Mouse (Mus musculus) adrenal gland (tissue): ENCODE data around the gene Stx12.
"Not testable (repeated sequence)": the region's sequence is repeated elsewhere in the genome, so short reads cannot be mapped to it uniquely, and the experiment has no call there.

Experiments used
- intact Hi-C: fragments of 180-260 bp; cut with DNase I; formaldehyde crosslinking; loops from one replicate; pipeline ENCODE4 v1.15.1; 2025
- long read RNA-seq, 2 experiments: library from polyadenylated mRNA; unstranded; transcript quantifications; one replicate each; pipeline ENCODE4 v2.0.0; 2020; ENCODE audit warnings: borderline replicate concordance in 1 of 2; ENCODE audit not compliant: insufficient replicate concordance in 1 of 2

The Stx12 gene
- long read RNA-seq, experiment 1, transcript Stx12-201 (9 exons, 2,934 nt), result major isoform, 58 of 66 reads
- long read RNA-seq, experiment 1, partial matches to known transcripts, result 0 of 66 reads
- long read RNA-seq, experiment 1, other reads (novel, unspliced or antisense), result 8 of 66 reads
- long read RNA-seq, experiment 2, transcript Stx12-201 (9 exons, 2,934 nt), result major isoform, 58 of 67 reads
- long read RNA-seq, experiment 2, partial matches to known transcripts, result 2 of 67 reads
- long read RNA-seq, experiment 2, other reads (novel, unspliced or antisense), result 7 of 67 reads

- intact Hi-C loops, result loop anchor here (5.0 kb wide), 1 partner anchor 38 kb away; the partner anchor contains the start of gene Fam76a
These were observed at the start of gene Stx12 for GRCm38 (mm10) chr4:132884064-132884843. Gene Stx12 (minus strand): TSS chr4:132884509.

GRCm38 (mm10) chr4:132932752-132933404 is 48.6 kb upstream of the Stx12 start:
- intact Hi-C loops, result no loop called here

GRCm38 (mm10) chr4:132930784-132931183 is 46.5 kb upstream of the Stx12 start:
- intact Hi-C loops, result loop anchor here (2.0 kb wide), 1 partner anchor 154 kb away; no protein-coding TSS in a partner anchor

- intact Hi-C loops, result loop anchor here (10.0 kb wide), 1 partner anchor 382 kb away; no protein-coding TSS in a partner anchor
These were observed 42.2 kb upstream of the Stx12 start for GRCm38 (mm10) chr4:132926520-132926919.

GRCm38 (mm10) chr4:132922558-132923008 is 38.3 kb upstream of the Stx12 start, which contains the start of gene Fam76a:
Gene Fam76a (minus strand): TSS chr4:132922558.
- intact Hi-C loops, result loop anchor here (5.0 to 10.0 kb wide), 3 partner anchors 40 to 378 kb away; partner anchors contain the start of genes Rpa2 and Stx12

- intact Hi-C loops, result loop anchor here (5.0 to 10.0 kb wide), 3 partner anchors 40 to 377 kb away; partner anchors contain the start of genes Rpa2 and Stx12
These were observed 37.8 kb upstream of the Stx12 start for GRCm38 (mm10) chr4:132922061-132922530.

- intact Hi-C loops, result loop anchor here (5.0 to 10.0 kb wide), 3 partner anchors 39 to 377 kb away; partner anchors contain the start of genes Rpa2 and Stx12
These were observed 37.2 kb upstream of the Stx12 start for GRCm38 (mm10) chr4:132921488-132921887.

- intact Hi-C loops, result loop anchor here (5.0 to 10.0 kb wide), 3 partner anchors 38 to 375 kb away; partner anchors contain the start of genes Rpa2 and Stx12
These were observed 35.9 kb upstream of the Stx12 start for GRCm38 (mm10) chr4:132920171-132920570.

- intact Hi-C loops, result not testable (repeated sequence)
These were observed 34.2 kb upstream of the Stx12 start for GRCm38 (mm10) chr4:132918493-132918892.

GRCm38 (mm10) chr4:132912156-132912555 is 27.8 kb upstream of the Stx12 start:
- intact Hi-C loops, result no loop called here

- intact Hi-C loops, result no loop called here
These were observed 21.6 kb upstream of the Stx12 start for GRCm38 (mm10) chr4:132905843-132906360.

GRCm38 (mm10) chr4:132904765-132905309 is 20.5 kb upstream of the Stx12 start:
- intact Hi-C loops, result no loop called here

GRCm38 (mm10) chr4:132904071-132904470 is 19.8 kb upstream of the Stx12 start:
- intact Hi-C loops, result no loop called here

GRCm38 (mm10) chr4:132898197-132898596 is 13.9 kb upstream of the Stx12 start:
- intact Hi-C loops, result no loop called here

- intact Hi-C loops, result no loop called here
These were observed 10.1 kb upstream of the Stx12 start for GRCm38 (mm10) chr4:132894402-132894801.

GRCm38 (mm10) chr4:132884844-132885374 is 600 bp upstream of the Stx12 start:
- intact Hi-C loops, result loop anchor here (5.0 kb wide), 1 partner anchor 37 kb away; the partner anchor contains the start of gene Fam76a

- intact Hi-C loops, result loop anchor here (5.0 kb wide), 1 partner anchor 39 kb away; the partner anchor contains the start of gene Fam76a
These were observed 697 bp downstream of the Stx12 start for GRCm38 (mm10) chr4:132883561-132884063.

GRCm38 (mm10) chr4:132874363-132875097 is 9.8 kb downstream of the Stx12 start:
- intact Hi-C loops, result no loop called here
